Mouse (Mus musculus) ES-Bruce4 (cell line): ENCODE results near the gene Fkbp5. TPM values are rescaled to one million over a fixed set of nuclear protein-coding genes. Genes with fewer than 3 reads are reported as not detected.

Experiments
- H3K27ac ChIP-seq: 2 replicates; pipeline ENCODE4 v1.5.1; 2012; ENCODE audit warnings: low read length, inconsistent platforms; ENCODE audit not compliant: insufficient read depth
- H3K27me3 ChIP-seq: 2 replicates; pipeline ENCODE4 v1.6.1; 2012; ENCODE audit warnings: mild to moderate bottlenecking, low read length, inconsistent platforms; ENCODE audit not compliant: control insufficient read depth, poor library complexity, insufficient read depth, severe bottlenecking
- H3K36me3 ChIP-seq: 2 replicates; pipeline ENCODE4 v1.6.1; 2012; ENCODE audit warnings: inconsistent platforms, mild to moderate bottlenecking, low read length, moderate library complexity; ENCODE audit not compliant: control insufficient read depth, poor library complexity, insufficient read depth, severe bottlenecking
- H3K4me1 ChIP-seq: one replicate; pipeline ENCODE4 v1.8.1; 2011; ENCODE audit warnings: low read length; ENCODE audit not compliant: control insufficient read depth, insufficient read depth
- H3K4me3 ChIP-seq: 2 replicates; pipeline ENCODE4 v1.5.1; 2011; ENCODE audit warnings: low read depth, mild to moderate bottlenecking, low read length
- H3K9ac ChIP-seq: 2 replicates; pipeline ENCODE4 v1.6.1; 2012; ENCODE audit warnings: low read depth, mild to moderate bottlenecking, inconsistent platforms; ENCODE audit not compliant: poor library complexity, severe bottlenecking
- H3K9me3 ChIP-seq: replicated peaks from 2 replicates; pipeline ENCODE4 v1.6.1; 2012; ENCODE audit warnings: mild to moderate bottlenecking, low read length, inconsistent platforms; ENCODE audit not compliant: control insufficient read depth, poor library complexity, insufficient read depth, severe bottlenecking
- CTCF ChIP-seq: IDR thresholded peaks from one replicate; pipeline ENCODE4 v1.8.1; 2011; ENCODE audit warnings: low read depth, low read length
- EP300 ChIP-seq: IDR thresholded peaks from 2 replicates; pipeline ENCODE4 v1.6.1; 2011; ENCODE audit warnings: low read depth, low read length; ENCODE audit not compliant: insufficient read depth
- POLR2A ChIP-seq: IDR thresholded peaks from one replicate; pipeline ENCODE4 v1.8.1; 2011; ENCODE audit warnings: low read length; ENCODE audit not compliant: insufficient read depth
- polyA plus RNA-seq: library from polyadenylated mRNA; stranded (reverse); fragments of >200 nt; gene quantifications from 2 replicates; pipeline ENCODE4 v1.2.4, GENCODE M21; 2011; ENCODE audit warnings: low read depth; ENCODE audit not compliant: missing spikeins, insufficient read depth, insufficient read length

Gene Fkbp5
- 60.2 and 67.1 TPM in 2 replicates for polyA plus RNA-seq

- H3K4me3 ChIP-seq = peak within 1 kb of the TSS; percentile 49
- peak within 1 kb of the TSS; percentile 71 for H3K9ac ChIP-seq
- no peaks in the 10 kb centered on the region for H3K9me3 ChIP-seq
- H3K27ac ChIP-seq = no peak within 1 kb of the TSS
- TF ChIP-seq EP300 (no peak), POLR2A (no peak), CTCF (no peak)
- no peaks in the 10 kb centered on the region for H3K27me3 ChIP-seq
- H3K36me3 ChIP-seq = no peaks in the 10 kb centered on the region
- H3K4me1 ChIP-seq = peaks cover 2% of the 10 kb centered on the region
These were observed at the start of gene Fkbp5 for GRCm38 (mm10) chr17:28517441-28517955. Gene Fkbp5 (minus strand): TSS chr17:28517527.

- H3K4me1 ChIP-seq = peaks cover 1% of the 10 kb centered on the region
- no peak overlapping the region for H3K4me3 ChIP-seq
- TF ChIP-seq CTCF = no peak
- TF ChIP-seq EP300 = no peak
- TF ChIP-seq POLR2A = no peak
- H3K27me3 ChIP-seq = no peaks in the 10 kb centered on the region
- H3K9me3 ChIP-seq = no peaks in the 10 kb centered on the region
- no peaks in the 10 kb centered on the region for H3K36me3 ChIP-seq
- no peak overlapping the region for H3K27ac ChIP-seq
- no peak overlapping the region for H3K9ac ChIP-seq
These were observed 47.9 kb upstream of the Fkbp5 start for GRCm38 (mm10) chr17:28565181-28565580.

GRCm38 (mm10) chr17:28561613-28562012, 44.3 kb upstream of the Fkbp5 start:
- H3K27ac ChIP-seq = no peak overlapping the region
- no peak for TF ChIP-seq EP300
- TF ChIP-seq CTCF = no peak
- no peak for TF ChIP-seq POLR2A

GRCm38 (mm10) chr17:28560598-28560997, 43.3 kb upstream of the Fkbp5 start, which contains the start of gene Clps:
Gene Clps (minus strand): TSS chr17:28560766.
- H3K9me3 ChIP-seq = no peaks in the 10 kb centered on the region
- TF ChIP-seq EP300 = no peak
- no peak for TF ChIP-seq CTCF
- no peak for TF ChIP-seq POLR2A
- H3K4me3 ChIP-seq = no peak within 1 kb of the TSS
- no peaks in the 10 kb centered on the region for H3K36me3 ChIP-seq
- H3K9ac ChIP-seq = no peak within 1 kb of the TSS
- H3K27ac ChIP-seq = no peak within 1 kb of the TSS
- H3K4me1 ChIP-seq = peaks cover 3% of the 10 kb centered on the region
- no peaks in the 10 kb centered on the region for H3K27me3 ChIP-seq

More at GRCm38 (mm10) chr17:28561613-28562012, 44.3 kb upstream of the Fkbp5 start:
- H3K9ac ChIP-seq = no peak overlapping the region
- H3K36me3 ChIP-seq = no peaks in the 10 kb centered on the region
- peaks cover under 1% of the 10 kb centered on the region for H3K4me1 ChIP-seq
- H3K27me3 ChIP-seq = no peaks in the 10 kb centered on the region
- no peak overlapping the region for H3K4me3 ChIP-seq
- H3K9me3 ChIP-seq = no peaks in the 10 kb centered on the region

- Histone ChIP-seq H3K4me3 (no peak overlapping the region), H3K4me1 (peaks cover 6% of the 10 kb centered on the region)
- no peak for TF ChIP-seq CTCF
- TF ChIP-seq EP300 = no peak
- TF ChIP-seq POLR2A = no peak
These were observed 40.4 kb upstream of the Fkbp5 start for GRCm38 (mm10) chr17:28557772-28558171.

GRCm38 (mm10) chr17:28556635-28557396, 39.5 kb upstream of the Fkbp5 start:
- Histone ChIP-seq H3K36me3 (no peaks in the 10 kb centered on the region), H3K4me3 (no peak overlapping the region), H3K9ac (no peak overlapping the region), H3K27ac (no peak overlapping the region), H3K9me3 (no peaks in the 10 kb centered on the region), H3K27me3 (no peaks in the 10 kb centered on the region), H3K4me1 (peaks cover 6% of the 10 kb centered on the region)
- no peak for TF ChIP-seq CTCF
- no peak for TF ChIP-seq POLR2A
- no peak for TF ChIP-seq EP300

More at GRCm38 (mm10) chr17:28557772-28558171, 40.4 kb upstream of the Fkbp5 start:
- Histone ChIP-seq H3K9me3 (no peaks in the 10 kb centered on the region), H3K27me3 (no peaks in the 10 kb centered on the region), H3K36me3 (no peaks in the 10 kb centered on the region), H3K27ac (no peak overlapping the region), H3K9ac (no peak overlapping the region)
